Mouse (Mus musculus) activated CD4-positive, CD25-positive, alpha-beta regulatory T cell, adult 9 weeks (primary cell): ENCODE results near the gene Fbxl13. TPM values are rescaled to one million over a fixed set of nuclear protein-coding genes. Genes with fewer than 3 reads are reported as not detected.

Source experiments
- polyA plus RNA-seq: library from polyadenylated mRNA; unstranded; fragments of 100-300 nt; shearing (Covaris generic); gene quantifications from one replicate; pipeline ENCODE4 v1.2.1, GENCODE M21; 2017

The Fbxl13 gene
- polyA plus RNA-seq = not detected

DNA sequence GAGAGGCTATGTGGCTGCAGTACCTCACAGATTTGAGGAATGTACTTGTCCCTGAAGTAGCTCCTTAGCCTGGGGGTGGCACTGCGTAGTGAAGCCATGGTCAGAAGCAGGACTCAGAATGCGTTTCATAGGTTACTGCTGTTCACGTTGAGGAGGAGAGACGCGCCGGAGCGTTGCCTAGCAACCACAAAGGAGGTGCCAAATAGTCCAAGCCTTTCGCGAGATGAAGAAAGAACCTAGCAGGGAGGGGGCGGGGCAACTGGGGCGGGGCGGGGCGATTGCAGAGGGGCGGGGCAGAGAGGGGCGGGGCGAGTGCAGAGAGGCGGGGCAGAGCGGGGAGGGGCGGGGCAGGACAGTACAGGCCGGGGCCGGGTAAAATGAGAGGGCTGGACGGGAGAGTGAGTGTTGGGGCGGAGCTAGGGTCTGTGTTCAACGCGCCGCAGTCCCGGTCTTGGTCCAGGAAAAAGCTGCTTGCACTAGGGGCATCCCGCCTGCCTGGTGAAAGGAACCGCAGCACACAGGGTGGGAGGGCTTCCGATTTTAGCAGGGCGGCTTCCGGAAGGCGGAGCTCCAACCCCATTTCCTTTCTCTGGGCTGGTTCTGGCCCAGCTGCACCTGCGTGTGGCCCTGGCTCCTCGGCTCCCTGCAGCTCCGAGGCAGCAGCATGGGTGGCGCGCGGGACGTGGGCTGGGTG, at the start of gene Fbxl13, which contains the start of gene Armc10:
Gene Fbxl13 (minus strand): TSS at position 196 of the 694 bp plus-strand sequence.
Gene Armc10 (plus strand): TSS at position 375 of the 694 bp plus-strand sequence.

DNA sequence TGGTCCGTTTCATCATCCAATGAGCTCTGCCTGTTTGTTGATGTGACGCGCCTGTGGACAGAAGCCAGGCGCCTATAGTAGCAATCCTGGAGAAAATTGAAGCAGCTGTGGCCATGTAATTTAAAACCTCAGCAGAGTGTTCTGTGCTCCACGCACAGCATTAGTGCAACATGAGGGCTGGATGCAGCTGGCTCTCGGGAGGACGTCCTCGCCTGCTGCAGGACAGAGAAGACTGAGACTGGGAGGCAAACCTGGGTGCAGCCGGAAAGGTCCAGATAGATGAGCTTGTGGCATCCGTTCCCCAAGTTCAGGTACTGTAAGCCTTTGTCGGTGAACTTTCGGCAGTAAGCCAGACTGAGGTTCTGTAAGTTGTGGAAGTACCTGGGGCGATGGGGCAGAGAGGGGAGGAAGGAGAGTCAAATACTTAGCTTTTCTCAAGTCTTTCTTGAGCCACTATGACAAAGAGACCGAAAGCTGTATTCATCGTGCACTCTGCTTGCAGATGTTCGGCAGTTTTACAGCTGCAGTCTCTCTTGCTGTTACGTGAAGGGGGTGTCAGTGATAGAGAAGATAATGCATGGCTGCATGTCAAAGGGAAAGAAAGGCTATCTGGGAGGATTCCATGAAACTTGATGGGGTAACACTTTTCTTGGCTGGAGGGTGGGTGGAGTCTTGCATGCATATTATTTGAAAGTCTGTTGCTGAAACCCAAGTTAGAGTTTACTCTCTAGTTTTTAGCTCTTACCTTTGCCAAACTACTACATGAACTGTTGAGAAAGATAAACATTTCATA, 101.8 kb downstream of the Fbxl13 start, which contains the start of gene Lrrc17:
Gene Lrrc17 (plus strand): TSS at position 151 of the 793 bp plus-strand sequence.

Other genes with a start within 250 kb of the Fbxl13 start
- 0.11 TPM for gene Ccdc146, start 221.0 kb downstream of the Fbxl13 start, polyA plus RNA-seq
- gene Fam185a, start 220.7 kb downstream of the Fbxl13 start, polyA plus RNA-seq = 3.2 TPM
- gene Lrrc17, start 102.1 kb downstream of the Fbxl13 start, polyA plus RNA-seq = not detected
- gene Armc10, start 179 bp upstream of the Fbxl13 start, polyA plus RNA-seq = 26.7 TPM
- 3.2 TPM for gene Napepld, start 55.8 kb upstream of the Fbxl13 start, polyA plus RNA-seq
- gene Pmpcb, start 91.5 kb upstream of the Fbxl13 start, polyA plus RNA-seq = 60.5 TPM
- 48.7 TPM for gene Dnajc2, start 139.6 kb upstream of the Fbxl13 start, polyA plus RNA-seq
- 163 TPM for gene Psmc2, start 139.6 kb upstream of the Fbxl13 start, polyA plus RNA-seq
- gene Slc26a5, start 220.0 kb upstream of the Fbxl13 start, polyA plus RNA-seq = not detected